In genomic region chr1:83844827-83845379, GRCm38 (mm10) we compare ENCODE assay signal across 20 mouse cellular contexts.
DNase-seq lines count a peak whose midpoint lies in the region; ATAC-seq and TF ChIP-seq lines count a peak whose summit lies in the region.
"Had no signal": no experiment of that assay in that cellular context is flagged by ENCODE, and none has a peak within 500 bp of the region (broad histone marks: within the 10 kb centered on the region; RNA-seq: fewer than 3 reads in every experiment).

No protein-coding gene starts in this region.

- whole genome bisulfite sequencing in hindbrain, embryonic 14.5 days: 38% methylated on average over 4 of the region's 4 CpGs

- no peaks in the 10 kb centered on the region for H3K27me3 ChIP-seq in hindbrain, embryonic 14.5 days (ENCODE audit: control insufficient read depth, insufficient read depth, low read length)
- H3K27me3 ChIP-seq: embryonic facial prominence, embryonic 15.5 days; limb, embryonic 15.5 days; midbrain, embryonic 13.5 days had no signal

- DNase-seq in cerebellum, adult 11 months: peak; percentile 2
- peak; percentile 21 for DNase-seq in ES-E14 (ENCODE audit: low read depth, low spot score)
- peak; percentile 1 for DNase-seq in cerebellum, adult 8-10 months
- no peak for DNase-seq in hindbrain, embryonic 14.5 days (ENCODE audit: low spot score)
- DNase-seq in testis, postnatal 10 days (ENCODE audit: low spot score): no peak
- no peak for DNase-seq in testis, postnatal 14 days (ENCODE audit: low spot score)
- DNase-seq: adrenal gland, adult 8-10 months; gastrocnemius, postnatal 14 days; heart, adult 2 months; heart, postnatal 4 days; right cerebral cortex, postnatal 4 days had no signal

- no peak for ATAC-seq in cerebellum, adult (ENCODE audit: insufficient number of reproducible peaks, low FRiP score, low TSS enrichment)
- 0 out of 2 replicates have a peak, but pooled peaks have one; percentile 62 for ATAC-seq in hindbrain, embryonic 14.5 days (ENCODE audit: low FRiP score)
- ATAC-seq in CD4-positive, CD25-positive, alpha-beta regulatory T cell, adult 4 months: no peak
- ATAC-seq: intestine, embryonic 16.5 days; lung, postnatal 0 days; midbrain, embryonic 13.5 days had no signal

- no peak overlapping the region for H3K9ac ChIP-seq in ES-E14 (ENCODE audit: insufficient read depth, low read depth, low read length, poor library complexity, severe bottlenecking)
- no peak overlapping the region for H3K9ac ChIP-seq in hindbrain, embryonic 14.5 days
- H3K9ac ChIP-seq: embryonic facial prominence, embryonic 15.5 days; limb, embryonic 15.5 days; midbrain, embryonic 13.5 days had no signal

- no peaks in the 10 kb centered on the region for H3K9me3 ChIP-seq in ES-E14 (ENCODE audit: control insufficient read depth, insufficient read depth, low read depth, low read length)
- no peaks in the 10 kb centered on the region for H3K9me3 ChIP-seq in hindbrain, embryonic 14.5 days (ENCODE audit: control insufficient read depth, low read length)
- H3K9me3 ChIP-seq: embryonic facial prominence, embryonic 15.5 days; forebrain, embryonic 10.5 days; limb, embryonic 15.5 days; midbrain, embryonic 13.5 days had no signal

- no peak overlapping the region for H3K27ac ChIP-seq in ES-E14 (ENCODE audit: insufficient read depth, low read depth, low read length, poor library complexity, severe bottlenecking)
- no peak overlapping the region for H3K27ac ChIP-seq in hindbrain, embryonic 14.5 days
- H3K27ac ChIP-seq: embryonic facial prominence, embryonic 15.5 days; forebrain, embryonic 10.5 days; heart, adult 2 months; kidney, postnatal 0 days; limb, embryonic 15.5 days; midbrain, embryonic 13.5 days had no signal

- H3K4me1 ChIP-seq in ES-E14 (ENCODE audit: control insufficient read depth in 2 of 2, insufficient read depth in 2 of 2, low read length in 2 of 2, poor library complexity in 1 of 2): no peaks in the 10 kb centered on the region
- no peaks in the 10 kb centered on the region for H3K4me1 ChIP-seq in hindbrain, embryonic 14.5 days (replicated peaks; ENCODE audit: control insufficient read depth, insufficient read depth, low read length)
- H3K4me1 ChIP-seq: embryonic facial prominence, embryonic 15.5 days; forebrain, embryonic 10.5 days; limb, embryonic 15.5 days; midbrain, embryonic 13.5 days had no signal

- no peak overlapping the region for H3K4me3 ChIP-seq in ES-E14 (ENCODE audit: insufficient read depth in 1 of 2, low read depth in 1 of 2, low read length in 2 of 2, poor library complexity in 1 of 2, severe bottlenecking in 1 of 2)
- H3K4me3 ChIP-seq in hindbrain, embryonic 14.5 days (replicated peaks; ENCODE audit: low read length): no peak overlapping the region
- H3K4me3 ChIP-seq: embryonic facial prominence, embryonic 15.5 days; forebrain, embryonic 10.5 days; heart, adult 2 months; limb, embryonic 15.5 days; midbrain, embryonic 13.5 days had no signal

- H3K36me3 ChIP-seq in ES-E14 (ENCODE audit: control insufficient read depth, insufficient read depth, low read length, poor library complexity, severe bottlenecking): no peaks in the 10 kb centered on the region
- no peaks in the 10 kb centered on the region for H3K36me3 ChIP-seq in hindbrain, embryonic 14.5 days (replicated peaks; ENCODE audit: control insufficient read depth, insufficient read depth)
- H3K36me3 ChIP-seq: embryonic facial prominence, embryonic 15.5 days; forebrain, embryonic 10.5 days; limb, embryonic 15.5 days; midbrain, embryonic 13.5 days had no signal

- no peak overlapping the region for H3K4me2 ChIP-seq in hindbrain, embryonic 14.5 days (replicated peaks)
- H3K4me2 ChIP-seq: embryonic facial prominence, embryonic 15.5 days; limb, embryonic 15.5 days; midbrain, embryonic 13.5 days had no signal

- in situ Hi-C loops in ES-E14 (cut with MboI; ENCODE audit: low sequenced_read_pairs in 2 of 2, unreplicated experiment in 2 of 2): no loop called here

TF ChIP-seq in ES-E14, 5 proteins besides CTCF, POLR2A, EP300 and RAD21:
- TF ChIP-seq HCFC1 (IDR thresholded peaks at IDR 0.05; ENCODE audit: borderline replicate concordance, insufficient read depth, low read length) (no peak), MAFK (IDR thresholded peaks at IDR 0.05; ENCODE audit: insufficient read depth, low read depth, low read length) (no peak), CHD2 (IDR thresholded peaks at IDR 0.05; ENCODE audit: low read depth, low read length) (no peak), ZC3H11A (IDR thresholded peaks at IDR 0.05; ENCODE audit: borderline replicate concordance, low read depth, low read length) (no peak), ZNF384 (IDR thresholded peaks at IDR 0.05; ENCODE audit: low read depth, low read length) (no peak)

Comparison
In these comparisons a context has a peak if more than half of its experiments do, and no peak if none do; other contexts are left out.
1. DNase-seq: peak in cerebellum, adult 11 months (single experiment), ES-E14 (single experiment) and cerebellum, adult 8-10 months (single experiment); none in hindbrain, embryonic 14.5 days (single experiment), testis, postnatal 10 days (single experiment) and testis, postnatal 14 days (single experiment).